Mouse (Mus musculus): ENCODE measurements around the gene Ankrd11.
A peak's percentile ranks its signal among the peaks of the same experiment; 100 is the strongest.
"Not testable (repeated sequence)": the region's sequence is repeated elsewhere in the genome, so short reads cannot be mapped to it uniquely, and the experiment has no call there.

Gene Ankrd11

GRCm38 (mm10) chr8:123042158-123042973, at the start of gene Ankrd11:
Ankrd11 (minus strand) TSS chr8:123042277.
- DNase-seq (ENCODE audit: low spot score), result peak; percentile 100

- no peak for DNase-seq (ENCODE audit: low spot score)
Measured at GRCm38 (mm10) chr8:123087289-123087688, 45.2 kb upstream of the Ankrd11 start.

- no peak for DNase-seq (ENCODE audit: low spot score)
Measured at GRCm38 (mm10) chr8:123083610-123084009, 41.5 kb upstream of the Ankrd11 start.

GRCm38 (mm10) chr8:123082993-123083392, 40.9 kb upstream of the Ankrd11 start:
- DNase-seq (ENCODE audit: low spot score), result no peak

GRCm38 (mm10) chr8:123077213-123077612, 35.1 kb upstream of the Ankrd11 start:
- DNase-seq (ENCODE audit: low spot score), result no peak

- no peak for DNase-seq (ENCODE audit: low spot score)
Measured at GRCm38 (mm10) chr8:123071176-123071575, 29.1 kb upstream of the Ankrd11 start.

GRCm38 (mm10) chr8:123066101-123066683, 24.1 kb upstream of the Ankrd11 start:
- DNase-seq (ENCODE audit: low spot score), result no peak

- peak; percentile 95 for DNase-seq (ENCODE audit: low spot score)
Measured at GRCm38 (mm10) chr8:123065214-123066100, 23.4 kb upstream of the Ankrd11 start.

GRCm38 (mm10) chr8:123064809-123065213, 22.7 kb upstream of the Ankrd11 start:
- DNase-seq (ENCODE audit: low spot score), result no peak

- DNase-seq (ENCODE audit: low spot score), result no peak
Measured at GRCm38 (mm10) chr8:123064072-123064471, 22.0 kb upstream of the Ankrd11 start.

GRCm38 (mm10) chr8:123062721-123063120, 20.6 kb upstream of the Ankrd11 start, which contains the start of gene Spg7:
Spg7 (plus strand) TSS chr8:123062942.
- DNase-seq (ENCODE audit: low spot score), result no peak

- peak; percentile 67 for DNase-seq (ENCODE audit: low spot score)
Measured at GRCm38 (mm10) chr8:123051458-123051857, 9.4 kb upstream of the Ankrd11 start.

- no peak for DNase-seq (ENCODE audit: low spot score)
Measured at GRCm38 (mm10) chr8:123048402-123048801, 6.3 kb upstream of the Ankrd11 start.

- DNase-seq (ENCODE audit: low spot score), result no peak
Measured at GRCm38 (mm10) chr8:123047827-123048226, 5.8 kb upstream of the Ankrd11 start.

- no peak for DNase-seq (ENCODE audit: low spot score)
Measured at GRCm38 (mm10) chr8:123046706-123047105, 4.6 kb upstream of the Ankrd11 start.

GRCm38 (mm10) chr8:123044743-123045425, 2.8 kb upstream of the Ankrd11 start:
- not testable (repeated sequence) for DNase-seq (ENCODE audit: low spot score)

- no peak for DNase-seq (ENCODE audit: low spot score)
Measured at GRCm38 (mm10) chr8:123043941-123044340, 1.9 kb upstream of the Ankrd11 start.

GRCm38 (mm10) chr8:123042974-123043625, 1.0 kb upstream of the Ankrd11 start:
- DNase-seq (ENCODE audit: low spot score), result no peak

GRCm38 (mm10) chr8:123041774-123042105, 337 bp downstream of the Ankrd11 start:
- DNase-seq (ENCODE audit: low spot score), result peak; percentile 40

- peak; percentile 63 for DNase-seq (ENCODE audit: low spot score)
Measured at GRCm38 (mm10) chr8:123041008-123041773, 886 bp downstream of the Ankrd11 start.
